Mouse (Mus musculus) hematopoietic stem cell, adult 5-6 weeks (primary cell): Measurements from ENCODE around the gene Nrg4. TPM values are rescaled to one million over a fixed set of nuclear protein-coding genes. Genes with fewer than 3 reads are reported as not detected.

ENCODE experiments used
- ATAC-seq, 2 experiments: fragments of 125-278 bp in 1 of 2; replicated peaks in 1 of 2; 2 replicates each; pipeline ENCODE4 v1.8.0; 2016 to 2017; ENCODE audit warnings: inconsistent platforms in 2 of 2, mild to moderate bottlenecking in 2 of 2, moderate number of reproducible peaks in 2 of 2, low read depth in 1 of 2, moderate TSS enrichment in 1 of 2; ENCODE audit not compliant: low FRiP score in 2 of 2, poor library complexity in 2 of 2, severe bottlenecking in 2 of 2, insufficient read depth in 1 of 2, low TSS enrichment in 1 of 2
- total RNA-seq: library from RNA; stranded (forward); fragments of 172-1452, 232-1000 nt; gene quantifications from 2 replicates; pipeline ENCODE4 v1.2.3, GENCODE M21; 2017

Nrg4 gene
- total RNA-seq, 1 experiment from 2014 or later = 6.4 TPM

DNA sequence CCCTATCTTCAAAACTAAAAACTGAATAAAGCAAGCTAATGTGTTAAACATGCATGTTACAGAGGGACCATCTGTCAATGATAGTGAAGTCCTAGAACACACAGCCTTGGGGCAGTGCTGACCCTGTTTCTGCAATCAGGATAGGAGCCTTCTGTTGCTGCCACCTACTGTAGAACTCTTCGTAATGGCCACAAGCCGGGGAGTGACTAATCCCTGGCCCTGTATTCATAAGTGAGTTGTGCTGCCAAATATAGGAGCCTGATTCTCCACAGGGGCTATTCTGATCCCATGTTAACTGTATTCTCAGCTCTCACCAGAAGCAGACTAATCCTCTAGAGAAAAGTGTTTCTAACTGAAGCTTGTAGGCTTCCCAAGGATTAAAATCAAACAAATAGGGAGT is 127.3 kb downstream of the Nrg4 start:
- no peak for ATAC-seq

DNA sequence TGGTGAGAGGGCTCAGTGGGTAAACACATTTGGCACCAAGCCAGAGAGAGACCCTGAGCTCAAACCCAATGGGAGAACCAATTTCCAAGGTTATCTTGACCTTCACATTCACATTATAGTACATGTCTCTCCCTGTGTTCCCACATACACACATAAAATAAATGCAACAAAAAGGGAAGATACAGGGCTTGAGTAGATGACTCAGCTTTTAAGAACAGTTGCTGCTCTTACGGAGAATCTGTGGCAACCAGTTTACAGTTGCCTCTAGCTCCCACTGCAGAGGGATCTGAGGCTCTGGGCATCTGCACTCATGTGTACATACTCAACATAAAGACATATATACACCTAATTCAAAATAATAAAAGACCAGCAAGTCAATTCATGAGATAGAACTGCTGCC is 128.4 kb downstream of the Nrg4 start:
- no peak for ATAC-seq

DNA sequence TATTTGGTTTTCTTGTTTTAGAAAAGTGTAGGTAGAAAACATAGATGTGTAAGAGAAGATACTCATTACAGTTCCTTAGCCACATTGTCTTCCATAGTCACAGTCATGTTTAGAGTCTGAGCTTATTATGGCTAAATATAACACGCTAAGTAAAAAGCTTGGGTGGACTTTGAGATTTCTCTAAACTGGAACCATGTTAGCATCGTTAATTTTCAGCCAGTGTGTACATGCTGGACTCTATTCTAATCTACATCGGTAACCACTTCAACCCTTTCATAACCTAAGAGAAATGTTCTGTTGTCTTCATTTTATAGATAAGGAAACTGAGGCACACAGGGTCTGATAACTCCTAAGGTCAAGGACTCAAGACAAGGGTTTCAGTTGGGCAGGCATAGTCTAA is 130.8 kb downstream of the Nrg4 start:
- no peak for ATAC-seq

DNA sequence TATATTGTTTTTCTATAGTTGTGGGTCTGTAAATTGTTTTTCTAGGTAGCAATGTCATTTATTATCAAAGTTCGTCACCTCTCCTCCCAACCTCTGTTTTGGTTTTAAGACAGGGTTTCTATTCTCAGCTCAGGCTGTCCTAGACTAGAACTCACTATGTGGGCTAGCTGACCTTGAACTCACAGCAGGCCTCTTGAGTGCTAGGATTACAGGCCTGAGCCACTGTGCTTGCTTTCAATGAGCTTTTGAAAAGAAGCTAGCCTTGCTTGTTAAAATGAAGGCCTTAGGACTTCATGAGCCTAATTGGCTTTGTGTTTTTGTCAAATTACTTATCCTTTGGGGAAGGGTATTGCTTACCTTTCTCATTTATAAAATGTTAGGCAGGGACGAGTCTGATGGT is 152.4 kb downstream of the Nrg4 start:
- no peak for ATAC-seq

DNA sequence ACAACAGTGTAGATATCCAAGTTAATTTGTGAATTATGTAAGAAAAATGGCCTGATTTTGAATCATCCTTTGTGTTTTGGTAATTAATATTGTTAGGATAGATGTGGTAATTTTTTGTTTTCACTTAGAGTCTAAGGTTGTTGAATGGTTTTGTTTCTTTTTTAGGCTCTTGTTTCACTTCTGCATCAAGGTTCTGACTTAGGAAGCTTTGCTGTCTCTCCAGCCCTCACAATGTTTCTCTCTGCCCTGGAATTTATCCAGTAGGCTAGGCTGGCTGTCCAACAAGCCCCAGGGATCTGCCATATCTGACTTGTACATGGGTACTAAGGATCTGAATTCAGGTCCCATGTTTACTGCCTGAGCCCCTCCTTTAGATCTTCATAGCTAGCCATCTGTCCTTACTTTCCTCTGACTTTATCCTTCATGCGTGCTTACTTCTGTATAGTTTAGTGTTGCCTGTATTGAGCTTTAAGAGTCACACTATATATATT is 154.4 kb downstream of the Nrg4 start:
- no peak for ATAC-seq

DNA sequence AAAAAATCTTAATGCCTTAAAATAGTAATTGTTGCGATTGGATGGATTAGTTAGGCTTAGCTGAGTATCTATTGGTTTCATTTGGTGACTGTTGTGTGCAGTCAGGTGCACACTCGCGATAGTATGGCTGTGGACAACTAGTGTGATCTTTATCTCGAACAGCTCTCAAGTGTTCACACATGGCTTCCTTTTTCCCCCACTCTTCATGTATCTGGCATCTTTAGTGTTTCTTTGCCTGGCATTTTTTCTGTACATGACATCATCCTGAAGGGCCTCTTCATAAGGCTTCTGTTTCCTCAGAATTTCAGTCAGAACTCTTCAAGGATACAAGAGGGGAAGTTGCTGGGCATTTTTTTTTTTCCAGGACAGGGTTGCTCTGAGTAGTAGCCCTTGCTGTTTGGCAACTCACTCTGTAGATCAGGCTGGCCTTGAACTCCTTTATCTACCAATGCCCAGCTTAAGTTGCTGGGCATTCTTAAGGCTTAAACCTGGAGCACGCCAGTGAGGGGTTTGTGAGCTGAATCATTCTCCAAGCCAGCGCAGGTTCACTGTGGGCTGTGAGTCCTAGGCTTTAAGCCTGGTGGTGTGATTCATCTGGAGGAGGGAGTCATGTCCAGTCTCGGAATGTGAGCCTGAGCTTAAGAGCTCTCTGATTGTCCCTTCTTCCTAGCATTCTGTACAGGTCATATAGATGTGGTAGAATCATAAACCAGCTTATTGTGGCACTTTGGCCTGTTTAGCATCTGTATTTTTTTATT is 155.8 kb downstream of the Nrg4 start:
- ATAC-seq = peak in 1 of 2 experiments; percentile 21; a peak in 1 of 4 replicates

Other genes with a start within 250 kb of the Nrg4 start
- gene Ube2q2, start 178.0 kb downstream of the Nrg4 start, total RNA-seq = 48.0 and 56.2 TPM in 2 replicates
- 44.5 and 60.9 TPM in 2 replicates for gene Fbxo22, start 117.9 kb downstream of the Nrg4 start, total RNA-seq
- 0.31 TPM in 1 of 2 replicates, not detected in the other for gene Tmem266, start 69 bp upstream of the Nrg4 start, total RNA-seq
- gene Etfa, start 185.4 kb upstream of the Nrg4 start, total RNA-seq = 30.0 and 49.0 TPM in 2 replicates
- gene Isl2, start 211.8 kb upstream of the Nrg4 start, total RNA-seq = not detected in 2 replicates